Mouse (Mus musculus): ENCODE results near the gene Wdr83. TPM values are rescaled to one million over a fixed set of nuclear protein-coding genes. Genes with fewer than 3 reads are reported as not detected.

Wdr83 gene
- polyA plus RNA-seq, 1 experiment from 2014 or later: 45.1 TPM

DNA sequence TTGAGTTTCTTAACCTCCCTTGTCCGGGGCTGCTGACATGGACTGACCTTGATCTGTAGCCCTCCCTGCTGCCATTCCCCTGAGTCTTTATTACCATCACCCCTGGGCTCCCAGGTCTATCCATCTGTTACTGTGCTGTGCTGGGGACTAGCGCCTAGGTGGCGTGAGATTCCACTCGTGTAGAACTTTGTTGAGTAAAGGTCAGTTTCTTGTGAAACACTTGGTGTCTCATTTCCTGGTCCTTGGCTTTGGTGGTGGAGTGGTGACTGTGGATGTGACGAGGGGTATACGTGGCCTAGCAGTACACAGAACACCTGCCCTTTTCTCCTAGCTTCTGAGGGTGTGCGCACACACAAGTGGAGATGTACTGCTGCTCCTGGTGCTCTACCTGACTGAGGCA, 23.7 kb downstream of the Wdr83 start:
- no peaks in the 10 kb centered on the region for H3K9me3 ChIP-seq (replicated peaks)
- ATAC-seq (replicated peaks; ENCODE audit: low FRiP score): no peak
- no peaks in the 10 kb centered on the region for H3K27me3 ChIP-seq
- H3K9ac ChIP-seq: no peak overlapping the region
- 78% methylated on average over 7 of the region's 7 CpGs for WGBS
- peaks cover 60% of the 10 kb centered on the region for H3K36me3 ChIP-seq
- peaks cover 17% of the 10 kb centered on the region for H3K4me1 ChIP-seq
- no peak overlapping the region for H3K27ac ChIP-seq
- no peak overlapping the region for H3K4me2 ChIP-seq
- H3K4me3 ChIP-seq (replicated peaks): no peak overlapping the region

DNA sequence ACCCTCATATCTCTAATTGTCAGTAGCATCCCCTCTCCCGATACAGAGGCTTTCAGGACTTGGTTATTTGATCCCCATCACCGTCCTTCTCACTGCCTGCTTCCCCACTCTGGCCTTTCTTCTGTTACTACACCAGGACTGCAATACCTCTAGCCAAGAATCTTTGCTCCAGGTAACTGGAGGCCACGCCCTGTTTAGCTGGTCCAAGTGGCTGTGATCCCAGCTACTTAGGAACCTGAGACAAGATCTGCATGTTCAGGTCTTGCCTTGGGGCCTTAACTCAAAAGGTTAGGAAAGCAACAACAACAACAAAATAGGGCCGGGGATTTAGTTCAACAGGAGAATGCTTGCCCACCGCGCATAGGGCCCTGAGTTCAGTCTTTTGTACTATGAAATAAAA, 37.5 kb downstream of the Wdr83 start:
- 86% methylated on average over 6 of the region's 6 CpGs for WGBS

GRCm38 (mm10) chr8:85037681-85038531, 43.2 kb downstream of the Wdr83 start:
- under 1% methylated on average over 57 of the region's 57 CpGs for WGBS
- peak overlapping the region; percentile 83 for H3K4me2 ChIP-seq

More for the DNA sequence above, 37.5 kb downstream of the Wdr83 start:
- H3K4me3 ChIP-seq (replicated peaks): no peak overlapping the region
- no peaks in the 10 kb centered on the region for H3K27me3 ChIP-seq
- no peak overlapping the region for H3K9ac ChIP-seq
- no peaks in the 10 kb centered on the region for H3K9me3 ChIP-seq (replicated peaks)
- H3K4me1 ChIP-seq: peaks cover 8% of the 10 kb centered on the region
- H3K4me2 ChIP-seq: no peak overlapping the region
- no peak overlapping the region for H3K27ac ChIP-seq
- peaks cover 89% of the 10 kb centered on the region for H3K36me3 ChIP-seq
- ATAC-seq (replicated peaks; ENCODE audit: low FRiP score): no peak

GRCm38 (mm10) chr8:85037366-85037680, 43.8 kb downstream of the Wdr83 start:
- Histone ChIP-seq H3K4me2 (peak overlapping the region; percentile 83), H3K4me3 (replicated peaks) (peak overlapping the region; percentile 83), H3K27me3 (no peaks in the 10 kb centered on the region), H3K9ac (peak overlapping the region; percentile 96), H3K4me1 (peaks cover 29% of the 10 kb centered on the region), H3K36me3 (peaks cover 42% of the 10 kb centered on the region), H3K9me3 (replicated peaks) (no peaks in the 10 kb centered on the region), H3K27ac (peak overlapping the region; percentile 100)
- ATAC-seq (replicated peaks; ENCODE audit: low FRiP score): peak; percentile 63
- 0% methylated on average over 14 of the region's 14 CpGs for WGBS

More at GRCm38 (mm10) chr8:85037681-85038531, 43.2 kb downstream of the Wdr83 start:
- H3K4me3 ChIP-seq (replicated peaks): peak overlapping the region; percentile 83
- peak overlapping the region; percentile 100 for H3K27ac ChIP-seq
- H3K36me3 ChIP-seq: peaks cover 42% of the 10 kb centered on the region
- no peaks in the 10 kb centered on the region for H3K27me3 ChIP-seq
- no peaks in the 10 kb centered on the region for H3K9me3 ChIP-seq (replicated peaks)
- H3K4me1 ChIP-seq: peaks cover 29% of the 10 kb centered on the region
- peak overlapping the region; percentile 96 for H3K9ac ChIP-seq
- peak; percentile 12 for ATAC-seq (replicated peaks; ENCODE audit: low FRiP score)

DNA sequence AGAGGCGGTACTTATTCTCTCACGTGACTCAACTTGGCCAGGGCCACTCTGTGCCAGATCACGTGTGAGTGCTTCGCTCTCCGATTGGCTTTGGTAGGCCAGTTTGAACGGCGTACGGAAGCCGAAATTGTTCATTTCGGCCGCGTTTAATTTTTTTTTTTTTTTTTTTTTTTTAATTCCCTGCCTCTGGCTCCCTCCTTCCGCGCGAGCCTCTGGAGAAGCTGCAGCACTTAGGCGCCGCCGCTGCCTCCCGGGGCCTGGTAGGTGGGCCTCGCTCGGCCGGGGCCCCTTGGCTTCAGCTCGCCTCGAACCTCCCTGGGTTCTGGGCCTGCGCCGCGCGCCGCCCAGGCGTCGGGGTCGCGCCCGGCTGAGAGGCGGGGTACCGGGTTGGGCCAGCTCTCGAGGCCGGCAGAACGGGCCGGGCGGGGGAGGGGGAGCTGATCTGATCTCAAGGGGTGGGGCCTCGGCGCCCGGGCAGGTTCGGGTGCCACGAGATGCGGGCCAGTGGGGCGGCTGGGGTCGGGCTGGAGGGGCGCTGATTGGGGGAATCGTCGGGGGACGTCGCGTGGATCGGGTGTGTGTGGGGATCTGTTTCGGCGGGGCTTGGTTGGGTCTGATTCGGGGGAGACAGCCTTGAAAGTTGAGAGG, 44.3 kb downstream of the Wdr83 start, which contains the start of gene Tnpo2:
Gene Tnpo2, plus strand, starts transcription at position 198 of the 648 bp plus-strand sequence.
- Histone ChIP-seq H3K9me3 (replicated peaks) (no peaks in the 10 kb centered on the region), H3K4me3 (replicated peaks) (peak within 1 kb of the TSS; percentile 83), H3K4me1 (peaks cover 29% of the 10 kb centered on the region), H3K36me3 (peaks cover 42% of the 10 kb centered on the region), H3K4me2 (peak within 1 kb of the TSS; percentile 83), H3K27ac (peak within 1 kb of the TSS; percentile 100), H3K27me3 (no peaks in the 10 kb centered on the region), H3K9ac (peak within 1 kb of the TSS; percentile 96)
- ATAC-seq (replicated peaks; ENCODE audit: low FRiP score): peak; percentile 91
- under 1% methylated on average over 59 of the region's 59 CpGs for WGBS

GRCm38 (mm10) chr8:85036381-85036717, 44.8 kb downstream of the Wdr83 start:
- peak overlapping the region; percentile 83 for H3K4me2 ChIP-seq
- H3K9ac ChIP-seq: peak overlapping the region; percentile 70
- under 1% methylated on average over 9 of the region's 9 CpGs for WGBS
- peak; percentile 40 for ATAC-seq (replicated peaks; ENCODE audit: low FRiP score)
- peaks cover 29% of the 10 kb centered on the region for H3K4me1 ChIP-seq
- H3K9me3 ChIP-seq (replicated peaks): no peaks in the 10 kb centered on the region
- H3K27ac ChIP-seq: peak overlapping the region; percentile 100
- peak overlapping the region; percentile 83 for H3K4me3 ChIP-seq (replicated peaks)
- H3K27me3 ChIP-seq: no peaks in the 10 kb centered on the region
- peaks cover 42% of the 10 kb centered on the region for H3K36me3 ChIP-seq

DNA sequence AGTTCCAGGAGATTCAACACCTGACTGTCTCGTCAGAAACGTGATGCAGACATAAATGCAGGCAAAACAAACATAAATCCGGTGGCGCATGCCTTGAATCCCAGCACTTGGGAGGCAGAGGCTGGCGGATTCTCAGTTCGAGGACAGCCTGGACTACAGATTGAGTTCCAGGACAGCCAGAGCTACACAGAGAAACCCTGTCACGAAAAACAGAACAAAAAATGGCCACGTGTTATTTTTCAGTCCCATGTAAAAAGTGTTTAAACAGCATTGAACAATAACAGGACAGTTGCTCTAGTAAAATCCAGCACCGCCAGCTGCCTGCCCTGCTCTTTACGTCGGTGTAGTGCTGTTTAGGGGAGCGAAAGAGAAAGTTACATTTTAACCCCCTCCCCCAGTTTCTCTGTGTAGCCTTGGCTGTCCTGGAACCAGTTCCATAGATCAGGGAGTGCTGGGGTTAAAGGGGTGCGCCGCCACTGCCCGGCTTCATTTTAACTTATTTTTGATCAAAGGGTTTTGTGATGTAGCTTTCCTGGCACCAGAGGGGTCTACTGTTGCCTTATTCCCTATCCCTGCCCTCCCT, 45.3 kb downstream of the Wdr83 start:
- Histone ChIP-seq H3K36me3 (peaks cover 41% of the 10 kb centered on the region), H3K27me3 (no peaks in the 10 kb centered on the region), H3K9ac (peak overlapping the region; percentile 70), H3K9me3 (replicated peaks) (no peaks in the 10 kb centered on the region), H3K4me1 (peaks cover 29% of the 10 kb centered on the region), H3K4me2 (peak overlapping the region; percentile 83), H3K27ac (peak overlapping the region; percentile 100), H3K4me3 (replicated peaks) (peak overlapping the region; percentile 83)
- under 1% methylated on average over 15 of the region's 15 CpGs for WGBS
- peak; percentile 3 for ATAC-seq (replicated peaks; ENCODE audit: low FRiP score)

DNA sequence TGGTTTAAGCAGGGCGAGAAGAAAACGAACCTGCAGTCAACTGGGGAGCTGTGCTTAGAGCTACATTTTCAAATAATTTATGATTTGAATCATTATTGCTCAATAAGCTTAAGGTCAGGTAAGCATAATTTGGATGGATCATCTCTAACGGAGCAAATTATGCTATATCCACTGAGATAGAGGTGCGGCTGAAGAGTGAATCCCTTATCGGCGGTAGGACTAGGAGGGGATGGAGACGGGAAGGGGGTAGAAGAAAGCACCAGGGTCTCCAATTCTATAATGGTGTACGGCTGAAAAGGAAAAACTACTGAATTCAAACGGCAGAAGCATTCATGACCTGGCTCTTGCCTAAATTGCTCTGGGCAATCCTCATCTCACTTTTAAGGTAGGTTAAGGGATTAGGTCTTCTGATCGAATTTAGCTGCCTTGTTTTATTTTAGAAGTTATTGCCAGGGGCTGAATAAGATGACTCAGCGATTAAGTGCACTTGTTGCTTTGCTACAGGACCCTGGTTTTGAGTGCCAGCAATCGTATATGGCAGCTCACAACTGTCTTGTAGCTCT, 45.9 kb downstream of the Wdr83 start:
- Histone ChIP-seq H3K27ac (peak overlapping the region; percentile 100), H3K36me3 (peaks cover 41% of the 10 kb centered on the region), H3K9ac (peak overlapping the region; percentile 70), H3K4me1 (peaks cover 29% of the 10 kb centered on the region), H3K4me3 (replicated peaks) (peak overlapping the region; percentile 83), H3K4me2 (peak overlapping the region; percentile 83), H3K27me3 (no peaks in the 10 kb centered on the region), H3K9me3 (replicated peaks) (no peaks in the 10 kb centered on the region)
- 5% methylated on average over 12 of the region's 12 CpGs for WGBS
- no peak for ATAC-seq (replicated peaks; ENCODE audit: low FRiP score)

- Histone ChIP-seq H3K9me3 (replicated peaks) (no peaks in the 10 kb centered on the region), H3K4me3 (replicated peaks) (peak overlapping the region; percentile 83), H3K4me2 (peak overlapping the region; percentile 83), H3K27ac (peak overlapping the region; percentile 100), H3K36me3 (peaks cover 41% of the 10 kb centered on the region), H3K4me1 (peaks cover 29% of the 10 kb centered on the region), H3K9ac (peak overlapping the region; percentile 70), H3K27me3 (no peaks in the 10 kb centered on the region)
- under 1% methylated on average over 13 of the region's 13 CpGs for WGBS
- no peak for ATAC-seq (replicated peaks; ENCODE audit: low FRiP score)
Measured at GRCm38 (mm10) chr8:85034764-85035163, 46.3 kb downstream of the Wdr83 start.

DNA sequence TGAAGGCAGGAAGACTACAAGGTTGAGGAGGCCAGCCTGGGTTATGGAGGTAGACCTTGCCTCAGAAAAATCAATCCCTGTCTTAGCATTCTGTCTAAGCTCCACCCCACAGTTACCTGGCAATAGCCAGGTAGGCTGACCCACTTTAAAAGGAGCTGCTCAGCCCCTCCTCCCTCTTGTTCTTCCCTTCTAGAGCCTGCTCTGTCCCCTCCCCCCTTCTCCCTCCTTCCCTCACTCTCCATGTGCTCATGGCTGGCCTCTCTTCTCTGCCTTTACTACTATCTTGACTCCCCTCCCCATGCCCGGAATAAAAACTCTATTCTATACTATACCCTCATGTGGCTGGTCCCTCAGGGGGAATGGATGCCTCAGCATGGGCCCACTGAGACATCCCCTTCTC, 47.2 kb downstream of the Wdr83 start:
- Histone ChIP-seq H3K27me3 (no peaks in the 10 kb centered on the region), H3K9me3 (replicated peaks) (no peaks in the 10 kb centered on the region), H3K4me1 (peaks cover 28% of the 10 kb centered on the region), H3K36me3 (peaks cover 49% of the 10 kb centered on the region), H3K27ac (no peak overlapping the region), H3K9ac (no peak overlapping the region), H3K4me2 (no peak overlapping the region), H3K4me3 (replicated peaks) (no peak overlapping the region)
- 52% methylated on average over 1 of the region's 1 CpGs for WGBS
- ATAC-seq (replicated peaks; ENCODE audit: low FRiP score): no peak

- 87% methylated on average over 4 of the region's 4 CpGs for WGBS
- peaks cover 49% of the 10 kb centered on the region for H3K36me3 ChIP-seq
- ATAC-seq (replicated peaks; ENCODE audit: low FRiP score): no peak
Measured at GRCm38 (mm10) chr8:85032622-85033311, 48.3 kb downstream of the Wdr83 start.

More at GRCm38 (mm10) chr8:85032622-85033311, 48.3 kb downstream of the Wdr83 start:
- Histone ChIP-seq H3K27ac (0 out of 2 replicates have a peak overlapping the region, but pooled peaks have one; percentile 32), H3K4me2 (no peak overlapping the region), H3K9ac (no peak overlapping the region), H3K9me3 (replicated peaks) (no peaks in the 10 kb centered on the region), H3K27me3 (no peaks in the 10 kb centered on the region), H3K4me3 (replicated peaks) (no peak overlapping the region), H3K4me1 (peaks cover 31% of the 10 kb centered on the region)

Data from kidney, embryonic 15.5 days (tissue).